Mouse (Mus musculus): Measurements from ENCODE around the gene Nsun7. TPM values are rescaled to one million over a fixed set of nuclear protein-coding genes. Genes with fewer than 3 reads are reported as not detected.
A peak's percentile ranks its signal among the peaks of the same experiment; 100 is the strongest.
"Not testable (repeated sequence)": the region's sequence is repeated elsewhere in the genome, so short reads cannot be mapped to it uniquely, and the experiment has no call there.

The Nsun7 gene
- polyA plus RNA-seq, 1 experiment = not detected

- WGBS = 48% methylated on average over 3 of the region's 3 CpGs
- TF ChIP-seq POLR2A (IDR thresholded peaks at IDR 0.05; ENCODE audit: insufficient read depth, low read depth, low read length) (no peak), CTCF (IDR thresholded peaks at IDR 0.05; ENCODE audit: insufficient read depth, low read depth, low read length) (no peak)
- Histone ChIP-seq H3K4me1 (ENCODE audit: control insufficient read depth, insufficient read depth, low read length) (no peaks in the 10 kb centered on the region), H3K4me3 (ENCODE audit: insufficient read depth, low read depth, low read length) (no peak overlapping the region), H3K27ac (ENCODE audit: insufficient read depth, low read depth, low read length) (no peak overlapping the region)
Observed at GRCm38 (mm10) chr5:66232456-66232855, 27.2 kb upstream of the Nsun7 start.

DNA sequence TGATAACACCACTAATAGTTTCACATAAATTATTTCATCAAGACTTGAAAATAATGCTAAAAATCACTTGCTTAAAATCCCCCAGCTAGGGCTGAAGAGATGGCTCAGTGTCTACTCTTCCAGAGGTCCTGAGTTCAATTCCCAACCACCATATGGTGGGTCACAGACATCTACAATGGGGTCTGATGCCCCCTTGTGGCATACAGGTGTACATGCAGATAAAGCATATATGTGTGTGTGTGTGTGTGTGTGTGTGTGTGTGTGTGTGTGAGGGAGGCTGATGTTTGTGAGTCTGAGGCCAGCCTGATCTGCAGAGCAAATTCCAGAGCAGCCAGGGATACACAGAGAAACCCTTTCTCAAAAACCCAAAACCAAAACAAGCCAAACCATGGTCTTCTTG is 17.8 kb upstream of the Nsun7 start:
- Histone ChIP-seq H3K4me3 (ENCODE audit: insufficient read depth, low read depth, low read length) (no peak overlapping the region), H3K4me1 (ENCODE audit: control insufficient read depth, insufficient read depth, low read length) (no peaks in the 10 kb centered on the region), H3K27ac (ENCODE audit: insufficient read depth, low read depth, low read length) (no peak overlapping the region)
- TF ChIP-seq POLR2A (IDR thresholded peaks at IDR 0.05; ENCODE audit: insufficient read depth, low read depth, low read length) (no peak), CTCF (IDR thresholded peaks at IDR 0.05; ENCODE audit: insufficient read depth, low read depth, low read length) (no peak)

DNA sequence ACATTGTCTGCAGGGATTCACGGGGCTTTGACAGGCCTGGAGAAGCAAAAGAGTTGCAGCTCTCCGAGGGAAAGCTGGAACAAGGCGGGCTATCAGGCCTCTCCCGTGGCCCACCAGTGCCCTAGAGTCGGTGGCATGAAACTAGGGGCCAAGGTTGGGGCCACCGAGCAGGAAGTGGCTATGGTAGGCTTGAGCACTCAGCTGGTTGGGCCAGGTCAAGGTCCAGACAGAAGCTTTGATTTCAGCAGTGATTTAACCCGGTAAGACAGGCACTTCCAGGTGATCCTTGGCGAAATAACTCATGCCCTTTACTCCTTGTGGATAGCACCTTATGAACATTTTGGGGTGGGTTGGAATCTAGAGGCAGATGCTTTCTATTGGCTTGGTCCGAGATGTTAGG is 16.2 kb upstream of the Nsun7 start:
- TF ChIP-seq CTCF (IDR thresholded peaks at IDR 0.05; ENCODE audit: insufficient read depth, low read depth, low read length) (no peak), POLR2A (IDR thresholded peaks at IDR 0.05; ENCODE audit: insufficient read depth, low read depth, low read length) (no peak)
- WGBS = 94% methylated on average over 9 of the region's 9 CpGs
- Histone ChIP-seq H3K4me3 (ENCODE audit: insufficient read depth, low read depth, low read length) (no peak overlapping the region), H3K27ac (ENCODE audit: insufficient read depth, low read depth, low read length) (no peak overlapping the region), H3K4me1 (ENCODE audit: control insufficient read depth, insufficient read depth, low read length) (no peaks in the 10 kb centered on the region)

- H3K27ac ChIP-seq (ENCODE audit: insufficient read depth, low read depth, low read length) = no peak overlapping the region
- WGBS = 67% methylated on average over 6 of the region's 6 CpGs
- TF ChIP-seq CTCF (IDR thresholded peaks at IDR 0.05; ENCODE audit: insufficient read depth, low read depth, low read length) = no peak
- no peak for TF ChIP-seq POLR2A (IDR thresholded peaks at IDR 0.05; ENCODE audit: insufficient read depth, low read depth, low read length)
- H3K4me3 ChIP-seq (ENCODE audit: insufficient read depth, low read depth, low read length) = no peak overlapping the region
- H3K4me1 ChIP-seq (ENCODE audit: control insufficient read depth, insufficient read depth, low read length) = no peaks in the 10 kb centered on the region
Observed at GRCm38 (mm10) chr5:66244043-66244660, 15.5 kb upstream of the Nsun7 start.

DNA sequence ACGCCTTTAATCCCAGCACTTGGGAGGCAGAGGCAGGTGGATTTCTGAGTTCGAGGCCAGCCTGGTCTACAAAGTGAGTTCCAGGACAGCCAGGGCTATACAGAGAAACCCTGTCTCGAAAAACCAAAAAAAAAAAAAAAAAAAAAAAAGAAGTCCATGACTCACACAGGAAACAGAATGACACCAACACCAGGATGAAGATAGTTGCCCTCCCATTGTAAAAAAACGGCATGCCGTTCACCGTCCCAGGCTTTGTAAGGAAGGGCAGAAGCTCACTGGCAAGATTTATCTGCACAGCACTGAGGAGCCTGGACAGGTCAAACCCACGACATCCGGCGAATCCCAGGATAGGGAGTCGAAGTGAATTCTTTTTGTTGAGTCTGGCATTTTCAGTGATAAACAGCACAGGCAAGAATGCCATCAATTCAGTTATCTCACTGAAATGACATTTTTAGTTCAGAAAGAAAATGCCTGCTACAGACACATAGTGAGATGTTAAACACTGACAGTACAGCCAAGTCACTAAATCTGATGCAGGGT is 13.7 kb upstream of the Nsun7 start:
- Histone ChIP-seq H3K4me3 (ENCODE audit: insufficient read depth, low read depth, low read length) (no peak overlapping the region), H3K4me1 (ENCODE audit: control insufficient read depth, insufficient read depth, low read length) (no peaks in the 10 kb centered on the region), H3K27ac (ENCODE audit: insufficient read depth, low read depth, low read length) (no peak overlapping the region)
- WGBS = 88% methylated on average over 9 of the region's 10 CpGs
- TF ChIP-seq CTCF (IDR thresholded peaks at IDR 0.05; ENCODE audit: insufficient read depth, low read depth, low read length) (no peak), POLR2A (IDR thresholded peaks at IDR 0.05; ENCODE audit: insufficient read depth, low read depth, low read length) (no peak)

DNA sequence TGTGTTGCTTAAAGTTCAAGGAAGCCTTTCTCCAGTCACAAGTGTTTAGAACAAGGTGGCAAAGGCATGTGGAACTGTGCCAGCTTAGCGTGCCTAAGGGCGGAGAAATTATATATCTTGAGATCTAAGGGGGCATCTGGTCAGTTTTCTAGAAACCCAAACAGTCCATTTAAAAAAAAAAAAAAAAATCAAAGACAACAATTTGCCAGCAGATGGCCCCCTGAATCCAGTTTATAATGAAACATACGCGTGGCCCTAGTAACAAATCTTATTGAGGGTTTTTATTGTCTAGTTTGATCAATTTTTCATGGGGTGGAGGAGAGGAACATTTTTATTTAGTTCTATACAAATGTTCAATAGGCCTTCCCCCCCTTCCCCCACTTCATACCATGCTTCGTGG is 6.5 kb upstream of the Nsun7 start:
- TF ChIP-seq CTCF (IDR thresholded peaks at IDR 0.05; ENCODE audit: insufficient read depth, low read depth, low read length) (no peak), POLR2A (IDR thresholded peaks at IDR 0.05; ENCODE audit: insufficient read depth, low read depth, low read length) (no peak)

DNA sequence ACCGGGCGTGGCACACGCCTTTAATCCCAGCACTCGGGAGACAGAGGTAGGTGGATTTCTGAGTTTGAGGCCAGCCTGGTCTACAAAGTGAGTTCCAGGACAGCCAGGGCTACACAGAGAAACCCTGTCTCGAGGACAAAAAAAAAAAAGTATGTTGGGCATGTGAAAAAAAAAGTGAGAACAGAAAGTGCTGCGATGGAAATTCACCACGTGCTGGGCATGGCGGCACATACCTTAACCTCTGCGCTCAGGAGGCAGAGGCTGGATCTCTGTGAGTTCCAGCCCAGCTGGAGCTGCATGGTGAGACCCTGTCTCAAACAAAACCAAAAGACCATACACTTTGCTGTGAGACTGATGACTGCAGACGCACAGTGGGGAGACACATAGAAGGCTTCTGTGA is 4.7 kb upstream of the Nsun7 start:
- WGBS = 90% methylated on average over 10 of the region's 10 CpGs
- no peak overlapping the region for H3K27ac ChIP-seq (ENCODE audit: insufficient read depth, low read depth, low read length)
- TF ChIP-seq POLR2A (IDR thresholded peaks at IDR 0.05; ENCODE audit: insufficient read depth, low read depth, low read length) (no peak), CTCF (IDR thresholded peaks at IDR 0.05; ENCODE audit: insufficient read depth, low read depth, low read length) (no peak)
- H3K4me3 ChIP-seq (ENCODE audit: insufficient read depth, low read depth, low read length) = no peak overlapping the region
- H3K4me1 ChIP-seq (ENCODE audit: control insufficient read depth, insufficient read depth, low read length) = peaks cover 8% of the 10 kb centered on the region; the same call in 1 of the 2 replicates

More for the DNA sequence above, 6.5 kb upstream of the Nsun7 start:
- H3K27ac ChIP-seq (ENCODE audit: insufficient read depth, low read depth, low read length) = no peak overlapping the region
- WGBS = 52% methylated on average over 5 of the region's 5 CpGs
- no peaks in the 10 kb centered on the region for H3K4me1 ChIP-seq (ENCODE audit: control insufficient read depth, insufficient read depth, low read length)
- no peak overlapping the region for H3K4me3 ChIP-seq (ENCODE audit: insufficient read depth, low read depth, low read length)

GRCm38 (mm10) chr5:66259000-66259399 is 697 bp upstream of the Nsun7 start:
- TF ChIP-seq CTCF (IDR thresholded peaks at IDR 0.05; ENCODE audit: insufficient read depth, low read depth, low read length) (no peak), POLR2A (IDR thresholded peaks at IDR 0.05; ENCODE audit: insufficient read depth, low read depth, low read length) (no peak)
- Histone ChIP-seq H3K4me3 (ENCODE audit: insufficient read depth, low read depth, low read length) (no peak overlapping the region), H3K27ac (ENCODE audit: insufficient read depth, low read depth, low read length) (no peak overlapping the region), H3K4me1 (ENCODE audit: control insufficient read depth, insufficient read depth, low read length) (peaks cover 8% of the 10 kb centered on the region; the same call in 1 of the 2 replicates)
- 61% methylated on average over 2 of the region's 2 CpGs for WGBS

- H3K4me3 ChIP-seq (ENCODE audit: insufficient read depth, low read depth, low read length) = peak overlapping the region; percentile 75
- not testable (repeated sequence) for H3K27ac ChIP-seq (ENCODE audit: insufficient read depth, low read depth, low read length); H3K4me1 ChIP-seq (ENCODE audit: control insufficient read depth, insufficient read depth, low read length)
- 3% methylated on average over 5 of the region's 5 CpGs for whole genome bisulfite sequencing
Observed at GRCm38 (mm10) chr5:66259431-66259755, 304 bp upstream of the Nsun7 start.

- WGBS = 93% methylated on average over 2 of the region's 2 CpGs
- no peak overlapping the region for H3K27ac ChIP-seq (ENCODE audit: insufficient read depth, low read depth, low read length)
- peaks cover 8% of the 10 kb centered on the region; the same call in 1 of the 2 replicates for H3K4me1 ChIP-seq (ENCODE audit: control insufficient read depth, insufficient read depth, low read length)
- H3K4me3 ChIP-seq (ENCODE audit: insufficient read depth, low read depth, low read length) = no peak overlapping the region
- TF ChIP-seq POLR2A (IDR thresholded peaks at IDR 0.05; ENCODE audit: insufficient read depth, low read depth, low read length) (no peak), CTCF (IDR thresholded peaks at IDR 0.05; ENCODE audit: insufficient read depth, low read depth, low read length) (no peak)
Observed at GRCm38 (mm10) chr5:66262475-66262874, 2.8 kb downstream of the Nsun7 start.

Measured in olfactory bulb, adult 2 months (tissue).